Mouse (Mus musculus) gastrocnemius, adult 8-10 months (tissue): Measurements from ENCODE around the gene Lta. TPM values are rescaled to one million over a fixed set of nuclear protein-coding genes. Genes with fewer than 3 reads are reported as not detected.

Source experiments
- DNase-seq, 2 experiments: peaks; one replicate each; pipeline ENCODE4 v3.0.0; 2022; ENCODE audit warnings: low spot score in 2 of 2
- microRNA-seq: library from miRNA; unstranded; fragments of <30 nt; microRNA quantifications from one replicate; pipeline ENCODE4 v1.2.0, GENCODE M21; 2022
- total RNA-seq, 4 experiments: library from RNA; stranded (reverse); gene quantifications; 2 replicates each; pipeline ENCODE4 v1.2.4; 2022

Gene Lta
- total RNA-seq, 4 experiments from 2014 or later: 0.53 to 0.76 (median 0.65) TPM

DNA sequence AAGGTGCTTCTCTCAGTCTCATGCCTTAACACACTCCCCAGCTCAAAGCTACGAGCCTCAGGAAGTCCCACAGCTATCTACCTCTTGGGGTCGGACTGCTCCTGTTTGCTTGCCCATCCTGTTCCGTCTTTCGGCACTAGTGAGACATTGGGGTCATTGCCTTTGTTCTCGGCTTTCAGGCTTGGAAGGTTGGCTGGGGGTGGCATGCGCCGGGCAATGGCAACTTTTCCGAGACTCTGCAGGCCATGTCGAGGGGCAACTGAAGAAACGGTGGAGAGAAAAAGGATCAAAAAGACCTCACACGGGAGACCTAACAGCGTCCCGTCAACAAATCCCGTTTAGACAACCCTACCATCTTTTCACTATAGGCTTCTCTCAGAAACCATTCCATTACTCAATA is 43.0 kb downstream of the Lta start:
- DNase-seq: no peak

- no peak for DNase-seq
Measured at GRCm38 (mm10) chr17:35161421-35161820, 43.7 kb downstream of the Lta start.

GRCm38 (mm10) chr17:35159638-35160037 is 45.5 kb downstream of the Lta start:
- no peak for DNase-seq

GRCm38 (mm10) chr17:35158850-35159593 is 46.1 kb downstream of the Lta start:
- no peak for DNase-seq

DNA sequence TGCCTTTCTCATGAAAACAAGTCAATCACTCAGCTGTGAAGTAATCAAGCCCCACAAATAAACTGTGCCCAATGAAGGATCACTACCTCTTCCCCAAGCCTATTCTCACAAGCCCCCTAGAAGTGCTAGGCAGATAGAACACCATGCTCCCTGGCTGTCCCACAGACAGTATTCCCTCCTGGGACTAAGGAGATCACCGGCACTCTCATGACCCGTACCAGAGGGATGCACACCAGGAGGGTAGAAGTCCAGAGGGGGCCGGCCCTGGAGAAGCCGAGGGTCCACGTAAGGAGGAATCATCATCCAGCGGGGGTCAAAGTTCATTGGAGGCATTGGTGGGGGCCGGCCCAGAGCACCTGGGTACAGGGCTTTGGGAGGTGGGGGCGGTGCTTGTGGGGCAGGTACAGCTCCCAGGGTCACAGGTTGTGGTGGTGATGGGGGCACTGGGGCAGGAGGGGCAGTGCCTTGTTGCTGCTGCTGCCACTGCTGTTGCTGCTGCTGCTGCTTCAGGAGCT is 47.4 kb downstream of the Lta start:
- DNase-seq: no peak

DNA sequence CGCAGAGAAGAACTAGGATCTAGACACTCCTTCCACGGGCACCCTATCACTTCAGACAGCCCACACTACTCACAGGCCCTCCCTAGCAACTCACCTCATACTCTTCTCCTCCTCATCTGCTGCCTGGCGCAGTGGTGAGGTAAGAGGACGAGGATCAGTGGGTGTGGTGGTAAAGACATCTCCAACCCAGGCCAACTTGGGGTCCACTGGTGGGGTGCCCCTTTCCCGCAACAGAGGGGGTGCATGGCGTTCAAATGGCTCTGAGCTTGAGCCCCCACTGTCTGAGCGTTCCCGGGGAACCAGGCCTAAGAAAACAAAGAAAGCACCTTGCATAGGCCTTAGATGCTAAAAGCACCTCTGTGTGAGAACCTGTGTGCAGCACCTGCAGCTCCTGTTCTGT is 47.9 kb downstream of the Lta start:
- DNase-seq: no peak

- no peak for DNase-seq
Measured at GRCm38 (mm10) chr17:35156461-35157200, 48.5 kb downstream of the Lta start.

DNA sequence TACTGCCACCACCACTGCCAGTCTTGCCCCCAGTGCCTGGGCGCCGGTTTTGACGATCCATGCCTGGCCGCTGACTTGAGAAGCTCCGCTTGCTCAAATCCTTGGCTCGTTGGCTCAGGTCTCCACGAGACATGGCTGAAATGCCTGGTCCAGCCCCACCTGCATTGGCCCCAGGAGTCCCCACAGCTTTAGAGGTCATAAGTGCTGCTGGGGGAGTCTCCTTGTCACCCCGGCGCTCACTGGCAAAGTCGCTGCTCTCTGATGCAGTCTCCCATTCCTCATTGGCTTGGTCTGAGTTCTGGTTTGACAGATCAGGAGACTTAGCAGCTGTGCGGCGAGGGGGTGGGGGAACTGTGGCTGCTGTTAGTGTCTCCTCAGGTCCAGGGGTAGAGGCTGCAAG is 49.7 kb downstream of the Lta start:
- DNase-seq: no peak

GRCm38 (mm10) chr17:35154616-35155015 is 50.5 kb downstream of the Lta start:
- no peak for DNase-seq

DNA sequence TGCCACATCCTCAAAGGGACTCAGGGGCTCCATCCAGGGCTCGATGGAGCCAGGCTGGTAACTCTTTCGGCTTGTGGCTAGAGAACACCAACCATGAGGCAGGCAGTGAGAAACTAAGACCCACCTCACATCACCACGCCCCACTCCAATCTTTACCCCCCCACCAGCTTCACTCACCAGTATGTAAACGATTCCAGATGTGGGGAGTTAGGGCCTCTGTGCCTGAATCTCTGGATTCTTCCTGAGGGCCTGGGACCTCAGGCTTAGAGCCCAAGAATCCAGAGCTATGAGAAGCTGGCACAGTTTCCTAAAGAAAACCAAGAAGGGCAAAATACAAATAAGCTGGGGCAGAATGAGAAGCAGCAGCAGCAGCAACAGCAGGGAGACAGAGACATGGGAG is 51.2 kb downstream of the Lta start:
- DNase-seq: no peak

Small RNA genes lying within 50 kb of the gene (microRNA-seq; reads per million reads assigned to microRNA genes)
- gene Mir6973a (not detected), gene Mir6974 (not detected), gene Mir6975 (not detected), gene Mir8094 (not detected)

Other genes starting within 250 kb of the Lta start
- 10 to 100 TPM in 1 of 4 experiments, 1 to 10 TPM in 3; 2.4 to 13.6 (median 3.7) TPM for gene Hspa1b, start 246.1 kb downstream of the Lta start, total RNA-seq
- gene Gm20481, start 235.4 kb downstream of the Lta start, total RNA-seq: not detected
- 10 to 100 TPM in 1 of 4 experiments, 1 to 10 TPM in 3; 4.2 to 17.8 (median 5.3) TPM for gene Hspa1a, start 233.2 kb downstream of the Lta start, total RNA-seq
- 10 to 100 TPM; 19.4 to 26.1 (median 20.2) TPM for gene Hspa1l, start 232.6 kb downstream of the Lta start, total RNA-seq
- 10 to 100 TPM; 11.7 to 15.7 (median 13.0) TPM for gene Lsm2, start 223.5 kb downstream of the Lta start, total RNA-seq
- gene Vars, start 204.4 kb downstream of the Lta start, total RNA-seq: 10 to 100 TPM; 37.3 to 42.8 (median 41.0) TPM
- gene Vwa7, start 188.8 kb downstream of the Lta start, total RNA-seq: 10 to 100 TPM in 3 of 4 experiments, 1 to 10 TPM in 1; 8.0 to 18.8 (median 13.7) TPM
- gene Sapcd1, start 177.3 kb downstream of the Lta start, total RNA-seq: not detected
- not detected for gene Msh5, start 158.6 kb downstream of the Lta start, total RNA-seq
- 1 to 10 TPM; 5.2 to 9.0 (median 6.6) TPM for gene Clic1, start 155.4 kb downstream of the Lta start, total RNA-seq
- 1 to 10 TPM; 4.3 to 6.2 (median 5.1) TPM for gene Ddah2, start 146.3 kb downstream of the Lta start, total RNA-seq
- not detected for gene Ly6g6c, start 140.0 kb downstream of the Lta start, total RNA-seq
- not detected for gene Mpig6b, start 139.2 kb downstream of the Lta start, total RNA-seq
- gene Ly6g6e, start 128.4 kb downstream of the Lta start, total RNA-seq: not detected
- gene Ly6g6d, start 127.3 kb downstream of the Lta start, total RNA-seq: 1 to 10 TPM in 1 of 4 experiments, under 1 TPM in 2, not detected in 1; 0.53 to 1.8 (median 0.99) TPM
- not detected for gene Ly6g6f, start 119.7 kb downstream of the Lta start, total RNA-seq
- gene Abhd16a, start 116.1 kb downstream of the Lta start, total RNA-seq: 100 to 1,000 TPM in 1 of 4 experiments, 10 to 100 TPM in 3; 84.1 to 107 (median 92.9) TPM
- gene Ly6g5c, start 97.1 kb downstream of the Lta start, total RNA-seq: not detected
- gene Ly6g5b, start 89.9 kb downstream of the Lta start, total RNA-seq: not detected
- 10 to 100 TPM in 1 of 4 experiments, 1 to 10 TPM in 3; 8.6 to 11.4 (median 9.3) TPM for gene Gpank1, start 83.9 kb downstream of the Lta start, total RNA-seq
- 100 to 1,000 TPM; 169 to 216 (median 180) TPM for gene Csnk2b, start 83.3 kb downstream of the Lta start, total RNA-seq
- 10 to 100 TPM; 13.6 to 22.6 (median 17.0) TPM for gene D17H6S53E, start 79.0 kb downstream of the Lta start, total RNA-seq
- gene Apom, start 73.3 kb downstream of the Lta start, total RNA-seq: not detected
- 100 to 1,000 TPM; 206 to 247 (median 236) TPM for gene Bag6, start 70.2 kb downstream of the Lta start, total RNA-seq
- gene Prrc2a, start 40.5 kb downstream of the Lta start, total RNA-seq: 10 to 100 TPM; 90.5 to 98.3 (median 94.6) TPM
- gene Aif1, start 29.3 kb downstream of the Lta start, total RNA-seq: under 1 TPM in 2 of 4 experiments, not detected in 2; 0.52 to 0.72 TPM
- gene Lst1, start 16.9 kb downstream of the Lta start, total RNA-seq: under 1 TPM in 2 of 4 experiments, not detected in 2; 0.73 to 0.92 TPM
- not detected for gene Ltb, start 10.9 kb downstream of the Lta start, total RNA-seq
- gene Tnf, start 3.3 kb downstream of the Lta start, total RNA-seq: under 1 TPM in 1 of 4 experiments, not detected in 3; 0.31 TPM
- not detected for gene Gm16181, start 15.5 kb upstream of the Lta start, total RNA-seq
- 1 to 10 TPM; 1.3 to 2.3 (median 1.9) TPM for gene Atp6v1g2, start 28.3 kb upstream of the Lta start, total RNA-seq
- 1 to 10 TPM; 6.3 to 8.6 (median 8.0) TPM for gene Nfkbil1, start 30.4 kb upstream of the Lta start, total RNA-seq
- 10 to 100 TPM; 77.1 to 93.9 (median 81.7) TPM for gene Ddx39b, start 36.4 kb upstream of the Lta start, total RNA-seq
- gene H2-D1, start 57.4 kb upstream of the Lta start, total RNA-seq: 10 to 100 TPM; 31.3 to 52.9 (median 41.7) TPM
- under 1 TPM in 3 of 4 experiments, not detected in 1; 0.17 to 0.65 (median 0.21) TPM for gene H2-Q1, start 115.1 kb upstream of the Lta start, total RNA-seq
- gene H2-Q2, start 136.9 kb upstream of the Lta start, total RNA-seq: under 1 TPM; 0.38 to 0.90 (median 0.45) TPM
- 1 to 10 TPM; 3.2 to 5.2 (median 4.0) TPM for gene H2-Q4, start 174.3 kb upstream of the Lta start, total RNA-seq
- gene H2-Q6, start 219.5 kb upstream of the Lta start, total RNA-seq: 1 to 10 TPM in 1 of 4 experiments, under 1 TPM in 3; 0.68 to 1.1 (median 0.87) TPM
- gene H2-Q7, start 233.8 kb upstream of the Lta start, total RNA-seq: 1 to 10 TPM in 3 of 4 experiments, under 1 TPM in 1; 0.94 to 1.6 (median 1.2) TPM